Mouse (Mus musculus): ENCODE data around the gene Mnt.

- no peak for TF ChIP-seq CTCF (IDR thresholded peaks at IDR 0.05; ENCODE audit: borderline replicate concordance, control insufficient read depth, extremely low read depth, insufficient read depth, low read length, poor library complexity)
- no peak for TF ChIP-seq POLR2A (IDR thresholded peaks at IDR 0.05; ENCODE audit: control insufficient read depth, extremely low read depth, insufficient read depth, low read length, poor library complexity)
These were observed 11.3 kb downstream of the Mnt start for GRCm38 (mm10) chr11:74842045-74842444.
